Mouse (Mus musculus) lung, adult 2 months (tissue): ENCODE results near the gene Elmsan1.

Source experiments
- CTCF ChIP-seq: fragments of 200-500 bp; IDR thresholded peaks from 2 replicates; pipeline ENCODE4 v1.5.1; 2011; ENCODE audit warnings: mild to moderate bottlenecking, low read length, control low read depth; ENCODE audit not compliant: insufficient read depth
- POLR2A ChIP-seq: fragments of 200-500 bp; IDR thresholded peaks from 2 replicates; pipeline ENCODE4 v1.6.1; 2011; ENCODE audit warnings: low read depth, mild to moderate bottlenecking, control low read depth, low read length, borderline replicate concordance; ENCODE audit errors: extremely low read depth

DNA sequence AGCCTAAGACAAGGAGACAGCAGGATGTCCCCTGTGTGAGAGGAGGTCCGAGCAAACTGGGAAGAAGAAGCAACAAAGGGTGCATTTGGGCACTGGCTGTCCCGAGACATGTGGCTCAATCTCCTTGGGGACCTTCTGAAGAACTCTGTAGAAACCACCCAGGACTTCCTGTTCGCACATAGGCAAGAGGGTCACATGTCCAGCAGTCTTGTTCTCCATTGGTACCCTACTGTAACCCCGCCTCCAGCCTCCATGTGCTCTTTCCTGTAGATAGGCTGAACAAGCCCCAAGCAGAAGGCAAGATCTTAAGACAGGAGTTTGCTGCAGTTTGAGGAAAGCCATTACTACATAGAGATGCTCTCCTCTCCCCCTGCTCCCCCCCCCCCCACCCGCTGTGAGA, 34.1 kb upstream of the Elmsan1 start:
- TF ChIP-seq CTCF: no peak
- TF ChIP-seq POLR2A: no peak
